Mouse (Mus musculus): ENCODE measurements around the gene Trem1.

Gene Trem1

DNA sequence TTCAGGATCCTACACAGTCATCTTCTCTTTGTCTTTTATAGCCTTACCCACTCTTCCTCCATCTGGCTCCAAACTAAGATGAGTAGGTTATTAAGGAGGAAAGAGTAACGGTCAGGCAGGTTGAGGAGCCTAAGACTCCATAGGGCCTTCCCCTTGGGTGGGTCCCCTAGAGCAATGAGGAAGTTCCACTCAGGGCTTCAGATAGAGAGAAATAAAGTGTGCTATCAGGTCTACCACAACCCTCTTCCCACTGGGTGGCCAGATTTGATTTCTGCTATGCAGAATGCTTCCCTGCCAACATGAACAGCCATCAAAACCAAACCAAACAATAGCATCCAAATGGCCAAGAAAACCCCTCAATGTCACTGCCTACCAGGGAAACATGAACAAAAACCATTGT, 35.0 kb downstream of the Trem1 start:
- DNase-seq (ENCODE audit: extremely low spot score, low spot score): no peak

DNA sequence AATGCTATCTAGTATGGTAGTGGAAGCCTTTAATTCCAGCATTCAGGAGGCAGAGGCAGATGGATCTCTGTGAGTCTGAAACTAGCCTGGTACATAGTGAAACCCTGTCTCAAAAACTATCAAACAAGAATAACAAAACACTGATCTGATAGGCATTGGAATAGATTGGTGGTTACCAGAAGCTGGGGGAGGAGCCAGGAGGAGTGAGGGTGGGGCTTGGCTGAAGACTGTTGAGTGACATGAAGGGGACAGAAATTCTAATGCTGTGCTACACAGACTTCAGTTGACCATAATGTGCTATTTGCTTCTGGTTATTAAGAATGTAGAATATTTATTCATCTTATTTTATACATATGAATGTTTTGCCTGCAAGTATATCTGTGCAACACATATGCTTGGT, 35.7 kb downstream of the Trem1 start:
- DNase-seq (ENCODE audit: extremely low spot score, low spot score): no peak

GRCm38 (mm10) chr17:48269833-48270232, 37.3 kb downstream of the Trem1 start:
- no peak for DNase-seq (ENCODE audit: extremely low spot score, low spot score)

DNA sequence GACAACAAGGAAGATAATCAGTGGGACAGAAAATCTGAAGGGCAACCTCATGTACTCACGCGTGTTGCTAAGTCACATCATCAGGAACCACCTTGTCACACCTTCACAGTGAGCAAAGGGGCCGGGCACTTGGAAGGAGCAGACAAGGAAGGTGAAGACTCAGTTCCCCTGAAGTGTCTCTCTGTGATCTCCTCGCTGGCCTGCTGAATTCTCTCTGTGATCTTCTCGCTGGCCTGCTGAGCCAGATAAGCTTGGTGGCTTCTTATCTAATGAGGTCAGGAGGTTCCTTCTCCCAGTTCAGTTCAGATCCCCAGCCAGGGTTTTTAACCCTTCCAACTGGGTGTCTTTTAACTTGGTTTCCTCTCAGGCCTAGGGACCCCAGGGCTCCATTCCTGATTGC, 39.6 kb downstream of the Trem1 start:
- no peak for DNase-seq (ENCODE audit: extremely low spot score, low spot score)

DNA sequence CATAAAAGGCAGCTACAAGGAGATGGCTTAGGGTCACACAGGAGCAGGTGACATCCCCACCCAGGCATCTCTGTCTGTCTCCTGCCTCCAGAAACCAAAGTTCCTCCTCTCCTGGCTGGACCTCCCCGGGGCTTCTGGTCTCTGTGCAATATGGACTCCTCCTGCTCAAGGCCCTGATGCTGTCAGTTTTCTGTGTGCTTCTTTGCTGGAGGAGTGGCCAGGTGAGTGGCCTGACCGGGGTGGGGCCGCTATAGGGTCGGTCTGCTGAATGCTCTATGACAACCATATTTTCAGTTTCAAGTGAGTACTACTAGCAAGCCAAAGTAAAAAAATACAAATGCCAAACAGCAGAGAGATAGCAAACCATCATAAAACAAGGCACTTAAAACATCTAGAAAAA, 40.0 kb downstream of the Trem1 start:
- DNase-seq (ENCODE audit: extremely low spot score, low spot score): no peak

DNA sequence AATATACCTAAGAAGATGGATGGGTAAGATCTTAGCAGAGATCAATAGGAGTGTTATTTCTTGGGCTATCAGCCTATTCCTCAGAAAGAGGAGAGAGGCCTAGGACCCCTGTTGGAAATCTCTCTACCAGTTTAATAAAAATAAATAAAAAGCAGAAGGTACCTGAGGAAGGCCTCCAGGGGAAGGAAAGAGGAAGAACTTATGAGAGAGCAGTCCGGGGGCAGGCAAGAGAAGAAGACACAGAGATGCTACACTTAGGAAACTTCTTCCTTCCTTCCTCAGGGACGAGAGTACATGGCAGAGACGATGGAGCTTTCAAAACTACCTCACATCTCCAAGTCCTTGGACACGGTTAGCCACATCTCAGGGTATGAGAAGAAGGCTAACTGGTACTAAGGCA, 41.5 kb downstream of the Trem1 start:
- no peak for DNase-seq (ENCODE audit: extremely low spot score, low spot score)

GRCm38 (mm10) chr17:48274885-48275284, 42.3 kb downstream of the Trem1 start:
- DNase-seq (ENCODE audit: extremely low spot score, low spot score): peak; percentile 78

GRCm38 (mm10) chr17:48275736-48276135, 43.2 kb downstream of the Trem1 start:
- no peak for DNase-seq (ENCODE audit: extremely low spot score, low spot score)

- DNase-seq (ENCODE audit: extremely low spot score, low spot score): no peak
Measured at GRCm38 (mm10) chr17:48278381-48278780, 45.8 kb downstream of the Trem1 start.

- DNase-seq (ENCODE audit: extremely low spot score, low spot score): no peak
Measured at GRCm38 (mm10) chr17:48279002-48279401, 46.4 kb downstream of the Trem1 start.

DNA sequence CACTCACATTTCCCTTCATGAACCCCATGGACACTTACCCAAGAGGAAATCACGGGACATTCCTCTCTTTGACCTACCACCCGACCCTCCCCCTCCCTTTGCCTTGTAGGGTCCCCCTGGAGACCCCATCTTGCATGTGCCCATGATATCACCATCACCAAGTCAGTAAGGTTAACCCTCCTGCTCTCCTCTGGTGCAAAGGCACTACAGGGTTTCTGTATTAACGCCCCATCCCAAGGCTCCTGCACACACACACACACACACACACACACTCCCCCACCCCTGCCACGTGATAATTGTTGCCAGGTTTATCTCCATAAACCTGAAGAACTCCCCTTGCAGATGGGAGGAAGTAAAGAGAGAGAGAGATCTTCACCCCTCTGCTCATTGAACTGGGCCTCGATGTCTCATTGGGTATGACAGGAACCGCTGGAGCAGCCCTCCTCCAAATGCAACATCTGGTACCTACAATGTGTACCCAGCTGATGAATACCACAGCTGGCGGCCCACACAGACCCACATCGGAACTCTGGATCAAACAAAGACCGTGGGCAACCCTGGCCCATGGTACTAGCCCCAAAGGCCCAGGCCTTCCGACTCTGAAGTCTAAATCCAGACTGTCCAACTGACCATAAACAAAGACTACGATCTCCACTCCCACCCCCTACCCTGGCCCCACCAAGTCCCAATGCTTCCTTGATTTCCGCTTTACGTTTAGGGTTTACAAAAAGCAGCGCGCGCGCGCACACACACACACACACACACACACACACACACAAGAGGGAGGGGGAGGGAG, 48.6 kb downstream of the Trem1 start:
- peak; percentile 45 for DNase-seq (ENCODE audit: extremely low spot score, low spot score)

- peak; percentile 40 for DNase-seq (ENCODE audit: extremely low spot score, low spot score)
Measured at GRCm38 (mm10) chr17:48281739-48282085, 49.1 kb downstream of the Trem1 start.

DNA sequence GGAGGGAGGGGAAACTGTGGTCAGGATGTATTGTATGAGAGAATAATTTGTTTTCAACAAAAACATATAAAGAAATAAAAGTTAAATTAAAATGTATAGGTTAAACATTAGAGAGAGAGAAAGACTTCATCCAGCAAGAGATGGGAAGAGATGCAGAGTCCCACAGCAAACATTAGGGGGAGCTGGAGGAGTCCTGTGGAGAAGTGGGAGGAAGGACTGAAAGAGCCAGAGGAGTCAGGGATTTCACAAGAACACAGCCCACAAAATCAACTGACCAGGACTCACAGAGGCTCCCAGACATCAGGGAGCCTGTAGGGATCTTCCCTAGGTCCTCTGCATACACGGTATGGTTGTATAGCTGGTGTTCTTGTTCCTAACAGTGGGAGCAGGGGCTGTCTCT, 54.2 kb downstream of the Trem1 start:
- DNase-seq (ENCODE audit: extremely low spot score, low spot score): no peak

DNA sequence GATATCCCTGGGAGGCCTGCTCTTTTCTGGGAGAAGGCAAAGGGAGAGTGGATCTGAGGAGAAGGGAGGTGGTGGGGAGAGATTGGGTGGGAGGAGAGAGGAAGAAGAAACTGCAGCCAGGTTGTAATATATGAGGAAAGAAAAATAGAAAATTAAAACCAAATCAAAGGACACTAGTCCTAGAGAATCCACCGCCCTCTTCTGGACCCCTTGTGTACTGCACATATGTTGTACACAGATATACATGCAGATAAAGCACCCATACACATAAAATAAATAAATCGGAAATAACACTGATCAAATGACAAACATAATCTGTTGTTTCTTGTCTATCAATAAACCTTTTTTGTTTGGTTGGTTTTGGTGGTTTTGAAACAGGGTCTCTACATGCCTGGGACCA, 54.7 kb downstream of the Trem1 start:
- DNase-seq (ENCODE audit: extremely low spot score, low spot score): no peak

DNA sequence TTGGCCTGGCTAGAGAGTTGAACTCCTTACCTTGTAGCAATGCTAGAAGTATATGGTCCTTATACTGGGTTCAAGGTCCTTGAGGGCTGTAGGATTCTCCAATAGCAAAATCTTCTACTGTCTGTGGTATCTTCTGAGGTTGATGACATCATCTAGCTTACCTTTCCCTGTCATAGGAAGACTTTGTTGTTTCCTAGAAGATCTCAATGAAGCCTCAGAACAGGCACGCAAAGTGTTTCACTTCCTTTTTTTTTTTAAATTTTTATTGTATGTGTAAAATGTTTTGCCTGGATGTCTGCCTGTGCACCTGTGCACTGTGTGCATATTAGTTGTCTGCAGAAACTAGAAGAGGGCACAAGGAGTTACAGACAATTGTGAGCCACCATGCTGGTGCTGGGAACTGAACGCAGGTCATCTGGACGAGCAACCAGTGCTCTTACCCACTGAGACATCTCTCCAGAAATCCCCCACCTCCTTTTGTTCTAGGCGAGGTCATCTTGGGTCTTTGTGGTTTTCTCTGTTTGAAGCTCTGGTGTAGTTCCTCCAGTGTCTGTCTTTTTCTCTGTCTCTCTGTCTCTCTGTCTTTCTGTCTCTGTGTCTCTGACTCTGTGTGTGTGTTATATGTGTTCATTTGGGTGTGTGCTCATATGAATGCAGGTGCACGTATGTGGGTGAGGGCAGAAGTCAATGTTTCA, 61.1 kb downstream of the Trem1 start:
- no peak for DNase-seq (ENCODE audit: extremely low spot score, low spot score)
